In genomic region chrX:103821195-103821831, GRCm38 (mm10) we compare ENCODE assay signal across 8 mouse cellular contexts. TPM values are rescaled to one million over a fixed set of nuclear protein-coding genes. Genes with fewer than 3 reads are reported as not detected.
DNase-seq lines count a peak whose midpoint lies in the region; ATAC-seq lines count a peak whose summit lies in the region.

No protein-coding gene starts in this region.

- peak overlapping the region; percentile 57 for H3K27ac ChIP-seq in forebrain, embryonic 13.5 days
- H3K27ac ChIP-seq in midbrain, embryonic 16.5 days (ENCODE audit: low read length) = peak overlapping the region; percentile 79

- H3K4me3 ChIP-seq in forebrain, embryonic 13.5 days = peak overlapping the region; percentile 54
- peak overlapping the region; percentile 53 for H3K4me3 ChIP-seq in midbrain, embryonic 16.5 days (ENCODE audit: low read depth, low read length)

- no peaks in the 10 kb centered on the region for H3K9me3 ChIP-seq in forebrain, embryonic 13.5 days (replicated peaks)
- H3K9me3 ChIP-seq in midbrain, embryonic 16.5 days (replicated peaks; ENCODE audit: control insufficient read depth, low read length, poor library complexity, severe bottlenecking) = no peaks in the 10 kb centered on the region

- peaks cover 66% of the 10 kb centered on the region; the same call in 1 of the 2 replicates for H3K27me3 ChIP-seq in forebrain, embryonic 13.5 days
- H3K27me3 ChIP-seq in midbrain, embryonic 16.5 days (ENCODE audit: control insufficient read depth, insufficient read depth, low read depth, low read length) = peaks cover 35% of the 10 kb centered on the region

- DNase-seq in kidney, adult 8-10 months = peak; percentile 8 to 9
- no peak for DNase-seq in kidney, adult 18-20 months
- peak; percentile 2 to 35 for DNase-seq in kidney, postnatal 25 days
- DNase-seq in layer of hippocampus, postnatal 10 days (ENCODE audit: low spot score in 2 of 2) = no peak
- DNase-seq in layer of hippocampus, adult 9-11 months = no peak

- H3K9ac ChIP-seq in forebrain, embryonic 13.5 days = peak overlapping the region; percentile 66
- peak overlapping the region; percentile 69 for H3K9ac ChIP-seq in midbrain, embryonic 16.5 days (ENCODE audit: low read depth, low read length)

- no peaks in the 10 kb centered on the region for H3K36me3 ChIP-seq in forebrain, embryonic 13.5 days (ENCODE audit: poor library complexity, severe bottlenecking)
- no peaks in the 10 kb centered on the region for H3K36me3 ChIP-seq in midbrain, embryonic 16.5 days (ENCODE audit: control insufficient read depth, insufficient read depth, low read length)

- peak overlapping the region; percentile 72 for H3K4me2 ChIP-seq in forebrain, embryonic 13.5 days
- peak overlapping the region; percentile 79 for H3K4me2 ChIP-seq in midbrain, embryonic 16.5 days (ENCODE audit: low read length)

- ATAC-seq in activated CD4-positive, CD25-positive, alpha-beta regulatory T cell, adult 4 months = peak; percentile 15
- no peak for ATAC-seq in forebrain, embryonic 13.5 days
- ATAC-seq in midbrain, embryonic 16.5 days = peak; percentile 79

- H3K4me1 ChIP-seq in forebrain, embryonic 13.5 days = peaks cover 13% of the 10 kb centered on the region
- H3K4me1 ChIP-seq in midbrain, embryonic 16.5 days (ENCODE audit: control insufficient read depth, insufficient read depth, low read length) = peaks cover 11% of the 10 kb centered on the region

- WGBS in forebrain, embryonic 13.5 days = 31% methylated on average over 37 of the region's 37 CpGs
- WGBS in midbrain, embryonic 16.5 days = 30% methylated on average over 37 of the region's 37 CpGs

RNA-seq across cellular contexts. Expression of gene Slc16a2, which starts 0.5 kb away (rescaled TPM):
- polyA plus RNA-seq in activated CD4-positive, CD25-positive, alpha-beta regulatory T cell, adult 4 months (2017; shearing (Covaris generic)) = not detected
- polyA plus RNA-seq in forebrain, embryonic 13.5 days (2015; fragmentation: Nextera tagmentation; extraction: Ambion mirVana) = 14.4 and 16.8 TPM in 2 replicates
- polyA plus RNA-seq in midbrain, embryonic 16.5 days (2015; fragmentation: Nextera tagmentation; extraction: Ambion mirVana) = 27.0 and 29.8 TPM in 2 replicates
- total RNA-seq in layer of hippocampus, postnatal 10 days (2021) = 10 to 100 TPM; 83.3 to 92.3 TPM

Comparison
In these comparisons a context has a peak if more than half of its experiments do, and no peak if none do; other contexts are left out.
1. DNase-seq: peak in kidney, adult 8-10 months (2 of 2) and kidney, postnatal 25 days (2 of 2); none in kidney, adult 18-20 months (single experiment), layer of hippocampus, postnatal 10 days (0 of 2) and layer of hippocampus, adult 9-11 months (single experiment).
2. RNA of gene Slc16a2, which starts 0.5 kb away (polyA plus RNA-seq): 27.0 to 29.8 TPM in midbrain, embryonic 16.5 days and 14.4 to 16.8 TPM in forebrain, embryonic 13.5 days; not detected in activated CD4-positive, CD25-positive, alpha-beta regulatory T cell, adult 4 months; every median in the first group is over 10 times any median in the second.